In the genomic region with DNA sequence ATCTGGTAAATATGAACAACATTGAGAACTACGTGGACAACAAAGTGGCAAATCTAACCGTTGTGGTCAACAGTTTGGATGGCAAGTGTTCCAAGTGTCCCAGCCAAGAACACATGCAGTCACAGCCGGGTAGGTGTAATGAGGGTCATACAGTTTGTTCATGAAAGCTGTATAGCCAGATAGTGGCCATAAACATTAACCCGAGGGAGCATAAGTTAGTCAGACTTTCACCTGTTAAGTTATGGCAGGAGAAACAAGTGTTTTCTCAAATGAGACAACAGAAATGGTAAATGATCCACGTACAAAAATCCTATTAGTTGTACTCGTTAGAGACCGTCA, we compare ENCODE assay signal across 8 mouse cellular contexts. TPM values are rescaled to one million over a fixed set of nuclear protein-coding genes. Genes with fewer than 3 reads are reported as not detected.
A peak's percentile ranks its signal among the peaks of the same experiment; 100 is the strongest.
DNase-seq lines count a peak whose midpoint lies in the region; ATAC-seq and TF ChIP-seq lines count a peak whose summit lies in the region.

No protein-coding gene starts in this region.

- WGBS in neural tube, embryonic 11.5 days, result 68% methylated on average over 7 of the region's 7 CpGs
- WGBS in liver, embryonic 11.5 days, result 59% methylated on average over 7 of the region's 7 CpGs
- 60% methylated on average over 7 of the region's 7 CpGs for WGBS in stomach, postnatal 0 days

- peak overlapping the region; percentile 64; the same call in 1 of the 2 replicates for H3K9ac ChIP-seq in neural tube, embryonic 11.5 days (ENCODE audit: low read length)
- H3K9ac ChIP-seq in liver, embryonic 11.5 days (ENCODE audit: low read depth, low read length), result no peak overlapping the region
- H3K9ac ChIP-seq in stomach, postnatal 0 days (ENCODE audit: low read length), result peak overlapping the region; percentile 57

- H3K27ac ChIP-seq in gastrocnemius, adult 2 months, result peak overlapping the region; percentile 83
- H3K27ac ChIP-seq in neural tube, embryonic 11.5 days (ENCODE audit: low read depth, low read length), result no peak overlapping the region
- no peak overlapping the region for H3K27ac ChIP-seq in liver, embryonic 11.5 days (ENCODE audit: low read depth, low read length)
- H3K27ac ChIP-seq in stomach, postnatal 0 days (replicated peaks), result no peak overlapping the region

- no peak for TF ChIP-seq EP300 in stomach, postnatal 0 days (optimal IDR thresholded peaks at IDR 0.05)

- H3K36me3 ChIP-seq in neural tube, embryonic 11.5 days (ENCODE audit: control insufficient read depth, insufficient read depth, low read length), result no peaks in the 10 kb centered on the region
- no peaks in the 10 kb centered on the region for H3K36me3 ChIP-seq in liver, embryonic 11.5 days (ENCODE audit: control insufficient read depth, insufficient read depth, low read length)
- H3K36me3 ChIP-seq in stomach, postnatal 0 days (ENCODE audit: control insufficient read depth, insufficient read depth, low read length), result no peaks in the 10 kb centered on the region

- H3K9me3 ChIP-seq in neural tube, embryonic 11.5 days (ENCODE audit: control insufficient read depth, low read length), result no peaks in the 10 kb centered on the region
- no peaks in the 10 kb centered on the region for H3K9me3 ChIP-seq in liver, embryonic 11.5 days (ENCODE audit: control insufficient read depth, low read length)
- no peaks in the 10 kb centered on the region for H3K9me3 ChIP-seq in stomach, postnatal 0 days (ENCODE audit: control insufficient read depth, low read length)

- H3K27me3 ChIP-seq in neural tube, embryonic 11.5 days (ENCODE audit: control insufficient read depth, insufficient read depth, low read length), result 0 out of 2 replicates have a peak, but pooled peaks cover 2% of the 10 kb centered on the region
- H3K27me3 ChIP-seq in liver, embryonic 11.5 days (replicated peaks; ENCODE audit: control insufficient read depth, insufficient read depth, low read length), result peaks cover 7% of the 10 kb centered on the region; the same call in 1 of the 2 replicates
- no peaks in the 10 kb centered on the region for H3K27me3 ChIP-seq in stomach, postnatal 0 days (ENCODE audit: control insufficient read depth, insufficient read depth, low read length)

- H3K4me1 ChIP-seq in neural tube, embryonic 11.5 days (ENCODE audit: control insufficient read depth, insufficient read depth, low read length), result peaks cover 3% of the 10 kb centered on the region; the same call in 1 of the 2 replicates
- no peaks in the 10 kb centered on the region for H3K4me1 ChIP-seq in liver, embryonic 11.5 days (replicated peaks; ENCODE audit: control insufficient read depth, insufficient read depth, low read length)
- no peaks in the 10 kb centered on the region for H3K4me1 ChIP-seq in stomach, postnatal 0 days (replicated peaks; ENCODE audit: control insufficient read depth, insufficient read depth)

- DNase-seq in gastrocnemius, adult 2 months, result no peak
- DNase-seq in gastrocnemius, postnatal 10 days, result no peak
- no peak for DNase-seq in neural tube, embryonic 11.5 days (ENCODE audit: low spot score)
- DNase-seq in neural tube, embryonic 10.5 days (ENCODE audit: extremely low spot score, low spot score), result no peak
- no peak for DNase-seq in liver, embryonic 11.5 days (ENCODE audit: low spot score)
- no peak for DNase-seq in stomach, postnatal 0 days (ENCODE audit: low spot score)
- no peak for DNase-seq in left cerebral cortex, postnatal 14 days (ENCODE audit: low spot score in 2 of 2)
- DNase-seq in urinary bladder, adult 2 months (ENCODE audit: low spot score), result no peak

- H3K4me2 ChIP-seq in neural tube, embryonic 11.5 days (ENCODE audit: low read depth), result peak overlapping the region; percentile 93
- peak overlapping the region; percentile 64 for H3K4me2 ChIP-seq in liver, embryonic 11.5 days
- peak overlapping the region; percentile 80 for H3K4me2 ChIP-seq in stomach, postnatal 0 days (replicated peaks; ENCODE audit: low read depth)

- TF ChIP-seq CTCF in gastrocnemius, adult 2 months (IDR thresholded peaks at IDR 0.05), result no peak
- no peak for TF ChIP-seq CTCF in stomach, postnatal 0 days (IDR thresholded peaks at IDR 0.05; ENCODE audit: low read depth)

- intact Hi-C loops in gastrocnemius, adult 2 months (cut with DNase I), result loop anchor here (5.0 kb wide), 1 partner anchor 91 kb away; no protein-coding TSS in a partner anchor
- intact Hi-C loops in left cerebral cortex, postnatal 14 days (cut with DNase I), result no loop called here

- peak overlapping the region; percentile 80 for H3K4me3 ChIP-seq in gastrocnemius, adult 2 months
- peak overlapping the region; percentile 47 for H3K4me3 ChIP-seq in neural tube, embryonic 11.5 days (ENCODE audit: low read depth, low read length)
- H3K4me3 ChIP-seq in liver, embryonic 11.5 days (ENCODE audit: low read depth, low read length), result peak overlapping the region; percentile 51
- peak overlapping the region; percentile 46 for H3K4me3 ChIP-seq in stomach, postnatal 0 days (ENCODE audit: low read depth, low read length)

- peak; percentile 10; the same call in 1 of the 2 replicates for ATAC-seq in neural tube, embryonic 11.5 days (ENCODE audit: insufficient read depth, low FRiP score, low TSS enrichment)
- ATAC-seq in liver, embryonic 11.5 days (replicated peaks; ENCODE audit: low FRiP score), result no peak
- ATAC-seq in stomach, postnatal 0 days (ENCODE audit: low FRiP score, low TSS enrichment), result no peak

RNA-seq across cellular contexts. Expression of gene Fgl2, which starts 0.7 kb away (rescaled TPM):
- total RNA-seq in gastrocnemius, adult 2 months (2021), result 10 to 100 TPM in 1 of 2 experiments, 1 to 10 TPM in 1; 7.8 to 13.8 TPM
- total RNA-seq in gastrocnemius, postnatal 10 days (2021), result 1 to 10 TPM; 5.8 to 6.3 TPM
- 1.9 and 3.0 TPM in 2 replicates for polyA plus RNA-seq in neural tube, embryonic 11.5 days (2014; fragmentation: Nextera tagmentation; extraction: Ambion mirVana)
- polyA plus RNA-seq in liver, embryonic 11.5 days (2014; fragmentation: Nextera tagmentation; extraction: Ambion mirVana), result 1.9 and 2.2 TPM in 2 replicates
- 10.3 and 14.4 TPM in 2 replicates for polyA plus RNA-seq in stomach, postnatal 0 days (2015; fragmentation: Nextera tagmentation; extraction: Ambion mirVana)
- total RNA-seq in left cerebral cortex, postnatal 14 days (2021), result 1 to 10 TPM; 2.0 to 2.3 TPM
- 87.4 and 89.4 TPM in 2 replicates for polyA plus RNA-seq in urinary bladder, adult 2 months (2012; rRNA removed)

RNA-seq across cellular contexts. Expression of gene Ccdc146, which starts 51.3 kb away (rescaled TPM):
- 1 to 10 TPM; 3.8 to 4.3 TPM for total RNA-seq in gastrocnemius, adult 2 months (2021)
- 1 to 10 TPM in 1 of 2 experiments, under 1 TPM in 1; 0.75 to 1.3 TPM for total RNA-seq in gastrocnemius, postnatal 10 days (2021)
- polyA plus RNA-seq in neural tube, embryonic 11.5 days (2014; fragmentation: Nextera tagmentation; extraction: Ambion mirVana), result 0.31 TPM in 1 of 2 replicates, not detected in the other
- not detected in 2 replicates for polyA plus RNA-seq in liver, embryonic 11.5 days (2014; fragmentation: Nextera tagmentation; extraction: Ambion mirVana)
- polyA plus RNA-seq in stomach, postnatal 0 days (2015; fragmentation: Nextera tagmentation; extraction: Ambion mirVana), result 0.22 and 0.24 TPM in 2 replicates
- total RNA-seq in left cerebral cortex, postnatal 14 days (2021), result under 1 TPM; 0.20 to 0.25 TPM
- 0.15 and 0.28 TPM in 2 replicates for polyA plus RNA-seq in urinary bladder, adult 2 months (2012; rRNA removed)

RNA-seq across cellular contexts. Expression of gene Fam185a, which starts 51.6 kb away (rescaled TPM):
- total RNA-seq in gastrocnemius, adult 2 months (2021), result 10 to 100 TPM in 1 of 2 experiments, 1 to 10 TPM in 1; 9.4 to 11.0 TPM
- 1 to 10 TPM; 5.5 to 5.6 TPM for total RNA-seq in gastrocnemius, postnatal 10 days (2021)
- 4.9 and 6.6 TPM in 2 replicates for polyA plus RNA-seq in neural tube, embryonic 11.5 days (2014; fragmentation: Nextera tagmentation; extraction: Ambion mirVana)
- polyA plus RNA-seq in liver, embryonic 11.5 days (2014; fragmentation: Nextera tagmentation; extraction: Ambion mirVana), result 8.0 and 8.8 TPM in 2 replicates
- 3.5 and 3.8 TPM in 2 replicates for polyA plus RNA-seq in stomach, postnatal 0 days (2015; fragmentation: Nextera tagmentation; extraction: Ambion mirVana)
- 10 to 100 TPM; 12.8 to 13.2 TPM for total RNA-seq in left cerebral cortex, postnatal 14 days (2021)
- 2.4 and 3.1 TPM in 2 replicates for polyA plus RNA-seq in urinary bladder, adult 2 months (2012; rRNA removed)
